Mouse (Mus musculus): ENCODE data around the gene Cap2. TPM values are rescaled to one million over a fixed set of nuclear protein-coding genes. Genes with fewer than 3 reads are reported as not detected.

The Cap2 gene
- total RNA-seq, 2 experiments from 2014 or later: 170 to 199 TPM

GRCm38 (mm10) chr13:46548132-46548531, 46.5 kb downstream of the Cap2 start:
- no peak for DNase-seq (ENCODE audit: low spot score in 2 of 2)
- intact Hi-C loops (cut with DNase I): no loop called here

GRCm38 (mm10) chr13:46548600-46549179, 47.0 kb downstream of the Cap2 start:
- intact Hi-C loops (cut with DNase I): no loop called here
- DNase-seq (ENCODE audit: low spot score in 2 of 2): no peak

- no peak for DNase-seq (ENCODE audit: low spot score in 2 of 2)
- intact Hi-C loops (cut with DNase I): no loop called here
Observed at GRCm38 (mm10) chr13:46550627-46551026, 49.0 kb downstream of the Cap2 start.

DNA sequence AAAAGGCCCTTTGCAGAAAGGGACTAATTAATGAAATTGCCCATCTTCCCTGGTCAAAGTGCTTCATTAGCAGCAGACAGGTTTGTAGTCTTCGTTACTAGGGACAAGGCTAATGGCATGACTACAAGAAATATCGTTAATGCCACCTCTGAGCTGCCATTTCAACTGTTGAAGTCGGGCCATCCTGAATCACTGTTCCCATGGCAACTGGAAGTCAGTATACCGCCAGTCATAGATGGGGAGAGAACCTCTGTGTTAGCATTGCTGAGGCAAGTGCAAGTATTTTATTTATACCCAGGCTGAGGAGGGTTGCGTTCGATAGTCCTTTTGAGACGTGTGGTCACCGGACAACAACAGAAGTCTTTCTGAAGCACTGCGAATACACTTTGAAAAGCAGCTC, 53.1 kb downstream of the Cap2 start:
- intact Hi-C loops (cut with DNase I): no loop called here
- no peak for DNase-seq (ENCODE audit: low spot score in 2 of 2)

GRCm38 (mm10) chr13:46565913-46566312, 64.3 kb downstream of the Cap2 start:
- intact Hi-C loops (cut with DNase I): no loop called here
- no peak for DNase-seq (ENCODE audit: low spot score in 2 of 2)

- intact Hi-C loops (cut with DNase I): no loop called here
- no peak for DNase-seq (ENCODE audit: low spot score in 2 of 2)
Observed at GRCm38 (mm10) chr13:46569469-46569868, 67.8 kb downstream of the Cap2 start.

- intact Hi-C loops (cut with DNase I): no loop called here
- peak; percentile 54 to 61 for DNase-seq (ENCODE audit: low spot score in 2 of 2)
Observed at GRCm38 (mm10) chr13:46571141-46571592, 69.5 kb downstream of the Cap2 start.

- peak; percentile 46 to 69 for DNase-seq (ENCODE audit: low spot score in 2 of 2)
- intact Hi-C loops (cut with DNase I): no loop called here
Observed at GRCm38 (mm10) chr13:46571961-46572647, 70.5 kb downstream of the Cap2 start.

DNA sequence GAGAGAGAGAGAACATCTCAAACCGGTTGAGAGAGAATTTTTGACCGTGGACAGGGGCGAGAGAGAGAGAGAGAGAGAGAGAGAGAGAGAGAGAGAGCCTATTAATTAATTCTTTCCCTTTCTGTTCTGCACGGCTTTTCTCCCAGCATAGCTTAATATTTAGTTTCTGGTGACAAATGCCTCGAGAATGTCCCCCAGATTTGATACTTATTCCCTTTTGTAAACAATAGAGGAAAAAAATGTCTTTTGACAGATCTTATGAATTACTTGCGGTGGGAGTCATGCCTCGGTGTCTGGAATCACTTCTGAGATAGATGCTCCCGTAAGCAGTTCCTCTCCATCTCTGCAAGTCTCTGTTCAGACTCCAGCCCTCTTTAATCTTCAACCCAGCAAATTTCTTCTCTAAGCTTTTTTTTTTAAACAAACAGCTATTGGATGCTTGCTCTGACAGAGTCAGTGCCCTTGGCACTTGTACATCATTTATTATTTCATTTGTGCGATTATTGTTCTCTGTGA, 71.1 kb downstream of the Cap2 start:
- intact Hi-C loops (cut with DNase I): no loop called here
- no peak for DNase-seq (ENCODE audit: low spot score in 2 of 2)

- intact Hi-C loops (cut with DNase I): no loop called here
- no peak for DNase-seq (ENCODE audit: low spot score in 2 of 2)
Observed at GRCm38 (mm10) chr13:46574201-46574600, 72.6 kb downstream of the Cap2 start.

- intact Hi-C loops (cut with DNase I): no loop called here
Observed at GRCm38 (mm10) chr13:46574707-46575106, 73.1 kb downstream of the Cap2 start.

GRCm38 (mm10) chr13:46584860-46585259, 83.2 kb downstream of the Cap2 start:
- DNase-seq (ENCODE audit: low spot score in 2 of 2): no peak
- intact Hi-C loops (cut with DNase I): no loop called here

More at GRCm38 (mm10) chr13:46574707-46575106, 73.1 kb downstream of the Cap2 start:
- DNase-seq (ENCODE audit: low spot score in 2 of 2): no peak

DNA sequence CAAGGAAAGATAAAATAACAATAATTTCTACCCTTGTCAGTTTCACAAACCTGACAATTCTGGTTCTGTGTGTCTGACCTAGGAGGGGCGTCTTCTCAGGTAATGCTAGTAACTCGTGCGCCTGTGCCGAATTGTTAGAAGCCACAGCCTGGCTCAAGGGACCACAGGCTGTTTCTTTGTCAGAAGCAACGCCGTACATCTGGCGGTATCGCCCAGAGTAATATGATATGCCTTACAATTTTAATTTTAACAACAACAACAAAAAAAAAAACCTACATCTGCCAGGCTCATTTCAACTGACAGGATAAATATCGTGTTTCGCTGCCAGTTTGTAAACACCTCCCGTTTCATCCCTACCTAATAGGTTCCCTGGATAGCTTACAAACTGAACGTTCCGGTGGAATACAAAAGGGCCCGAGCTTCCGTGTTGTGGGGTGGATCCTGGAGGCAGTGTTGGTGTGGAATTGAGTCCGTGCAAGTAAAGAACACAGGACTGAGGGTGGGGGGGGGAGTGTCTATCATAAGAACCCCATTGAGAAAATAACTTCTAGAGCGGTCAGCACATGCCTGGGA, 86.2 kb downstream of the Cap2 start:
- intact Hi-C loops (cut with DNase I): no loop called here
- DNase-seq (ENCODE audit: low spot score in 2 of 2): no peak

DNA sequence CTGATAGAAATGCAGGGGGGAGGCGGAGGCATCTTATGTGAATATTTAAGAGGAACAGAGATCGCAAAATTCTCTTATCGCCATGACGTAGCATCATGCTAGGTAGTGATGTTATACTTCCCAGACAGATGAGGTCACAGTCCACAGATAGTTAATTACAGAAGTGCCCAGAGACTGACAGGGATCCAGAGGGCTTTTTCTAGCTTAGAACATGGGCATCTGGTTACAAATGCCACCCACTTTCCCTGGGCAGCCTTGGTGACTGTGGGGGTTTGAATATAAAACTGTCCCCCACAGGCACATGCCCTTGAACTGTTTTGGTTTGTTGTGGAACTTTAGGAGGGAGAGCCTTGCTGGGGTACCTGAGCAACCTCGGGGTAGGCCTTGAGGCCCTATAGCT, 87.0 kb downstream of the Cap2 start:
- intact Hi-C loops (cut with DNase I): no loop called here
- DNase-seq (ENCODE audit: low spot score in 2 of 2): peak in 1 of 2 experiments; percentile 42

DNA sequence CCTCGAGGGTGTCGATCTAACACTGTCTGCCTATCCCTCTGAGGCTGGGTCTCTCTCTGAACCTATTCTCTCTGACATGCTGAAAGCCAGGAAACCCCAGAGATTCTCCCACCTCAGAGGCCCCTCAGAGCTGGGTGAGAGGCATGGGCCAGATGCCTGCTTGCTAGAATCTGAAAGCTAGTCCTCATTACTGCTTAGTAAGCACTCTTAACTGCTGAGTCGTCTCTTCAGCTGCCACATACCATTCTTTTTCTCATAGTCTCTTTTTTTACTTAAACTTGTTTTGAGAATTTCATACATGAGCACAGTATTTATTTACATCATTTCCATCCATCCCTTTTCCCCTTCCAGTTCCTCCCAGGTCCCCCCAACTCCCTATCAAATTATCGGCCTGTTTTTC, 89.2 kb downstream of the Cap2 start:
- DNase-seq (ENCODE audit: low spot score in 2 of 2): no peak
- intact Hi-C loops (cut with DNase I): no loop called here

DNA sequence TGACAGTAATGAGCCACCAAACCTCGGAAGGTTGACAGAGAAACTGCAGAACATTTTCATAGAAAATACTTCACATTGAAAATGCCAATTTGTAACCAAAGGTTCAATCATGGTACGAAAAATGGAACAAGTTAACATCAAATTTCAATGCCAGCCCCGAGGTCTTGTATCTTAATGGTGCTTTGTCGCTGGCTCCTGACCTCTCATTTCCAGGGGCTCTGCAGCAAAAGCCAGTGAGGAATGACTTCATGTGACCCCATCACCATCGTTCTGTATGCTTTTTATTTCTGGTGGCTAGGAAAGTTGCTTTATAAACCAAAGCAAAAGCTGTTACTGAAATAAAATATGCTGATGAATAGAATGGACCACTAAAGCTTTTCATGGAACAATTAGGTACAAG, 99.0 kb downstream of the Cap2 start:
- intact Hi-C loops (cut with DNase I): no loop called here
- DNase-seq (ENCODE audit: low spot score in 2 of 2): no peak

DNA sequence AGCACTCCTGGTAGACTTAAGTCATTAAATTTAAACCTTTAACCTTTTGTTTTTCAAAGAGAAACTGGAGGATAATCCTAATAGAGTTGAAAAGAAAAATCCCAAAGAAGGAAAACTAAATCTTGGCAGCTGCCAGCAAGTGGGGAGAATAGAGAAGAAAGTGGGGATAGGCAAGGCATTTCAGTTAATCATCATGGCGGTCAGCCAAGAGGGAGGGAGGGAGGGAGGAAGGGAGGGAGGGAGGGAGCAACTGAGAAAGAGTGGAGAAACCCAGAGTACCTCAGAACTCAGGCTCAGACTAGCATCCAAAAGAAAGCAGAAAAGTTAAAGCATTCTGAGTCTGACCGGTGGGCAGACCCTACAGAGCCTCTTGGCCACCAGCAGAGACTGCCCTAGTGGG, 99.7 kb downstream of the Cap2 start:
- no peak for DNase-seq (ENCODE audit: low spot score in 2 of 2)
- intact Hi-C loops (cut with DNase I): no loop called here

GRCm38 (mm10) chr13:46602674-46603073, 101.0 kb downstream of the Cap2 start:
- intact Hi-C loops (cut with DNase I): no loop called here
- DNase-seq (ENCODE audit: low spot score in 2 of 2): no peak

GRCm38 (mm10) chr13:46611033-46611432, 109.4 kb downstream of the Cap2 start:
- DNase-seq (ENCODE audit: low spot score in 2 of 2): no peak
- intact Hi-C loops (cut with DNase I): no loop called here

DNA sequence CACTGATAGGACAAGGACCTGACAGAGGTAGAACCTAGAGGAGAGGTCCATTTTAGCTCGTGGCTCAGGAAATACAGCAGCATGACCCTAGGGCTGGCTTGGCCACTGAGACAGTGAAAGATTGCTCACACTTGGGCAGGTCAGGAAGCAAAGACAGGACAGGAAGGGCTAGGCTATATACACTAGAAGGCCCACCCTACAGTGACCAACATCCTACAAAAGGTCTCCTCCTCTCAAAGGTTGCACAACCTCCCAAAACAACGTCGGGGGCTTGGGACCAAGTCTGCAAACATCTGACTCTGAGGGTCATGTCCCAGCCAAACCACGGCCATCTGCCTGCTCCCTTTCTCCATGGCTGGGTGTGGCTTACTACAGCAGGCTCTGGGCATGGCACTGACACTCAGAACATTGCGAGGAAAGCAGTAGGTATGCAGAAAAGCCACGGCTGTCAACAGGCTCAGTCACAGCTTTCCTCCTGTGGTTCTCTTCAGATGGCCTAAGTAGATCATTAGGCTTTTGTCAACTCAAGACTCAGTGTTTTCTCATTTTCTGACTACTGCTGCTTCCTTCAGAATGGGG, 112.1 kb downstream of the Cap2 start:
- intact Hi-C loops (cut with DNase I): no loop called here
- no peak for DNase-seq (ENCODE audit: low spot score in 2 of 2)

All from left cerebral cortex, postnatal 14 days (tissue).